Mouse (Mus musculus) spleen, adult 2 months (tissue): ENCODE results near the gene Lce1m.

Experiments used
- CTCF ChIP-seq: fragments of 200-500 bp; IDR thresholded peaks from 2 replicates; pipeline ENCODE4 v1.5.1; 2011; ENCODE audit warnings: mild to moderate bottlenecking, inconsistent platforms; ENCODE audit not compliant: insufficient read depth, insufficient read length, insufficient replicate concordance; ENCODE audit errors: extremely low read depth
- POLR2A ChIP-seq: fragments of 200-500 bp; IDR thresholded peaks from 2 replicates; pipeline ENCODE4 v1.6.1; 2011; ENCODE audit warnings: low read depth, low read length, inconsistent platforms

- TF ChIP-seq CTCF (no peak), POLR2A (no peak)
Measured at GRCm38 (mm10) chr3:93031450-93031849, 12.6 kb upstream of the Lce1m start.
